Mouse (Mus musculus) kidney, embryonic 16.5 days (tissue): ENCODE data around the gene 1810037I17Rik. TPM values are rescaled to one million over a fixed set of nuclear protein-coding genes. Genes with fewer than 3 reads are reported as not detected.

Experiments
- ATAC-seq: fragments of 200-750 bp; cut with Nextera tagmentation; 2 replicates; pipeline ENCODE4 v1.8.0; 2017; ENCODE audit warnings: moderate TSS enrichment; ENCODE audit not compliant: low FRiP score, low TSS enrichment
- H3K27ac ChIP-seq: fragments of 300-500 bp; sonication (generic); 2 replicates; pipeline ENCODE4 v1.5.1; 2014; ENCODE audit warnings: low read length
- H3K27me3 ChIP-seq: fragments of 300-500 bp; sonication (generic); 2 replicates; pipeline ENCODE4 v1.6.1; 2014; ENCODE audit warnings: low read length, control low read depth, mixed read lengths; ENCODE audit not compliant: insufficient read depth
- H3K36me3 ChIP-seq: fragments of 300-500 bp; sonication (generic); 2 replicates; pipeline ENCODE4 v1.6.1; 2014; ENCODE audit warnings: low read length, control low read depth, mixed read lengths; ENCODE audit not compliant: insufficient read depth
- H3K4me1 ChIP-seq: fragments of 300-500 bp; sonication (generic); 2 replicates; pipeline ENCODE4 v1.6.1; 2014; ENCODE audit warnings: low read length, control low read depth, mixed read lengths; ENCODE audit not compliant: insufficient read depth
- H3K4me2 ChIP-seq: fragments of 300-500 bp; sonication (generic); replicated peaks from 2 replicates; pipeline ENCODE4 v1.6.1; 2014; ENCODE audit warnings: low read depth, low read length
- H3K4me3 ChIP-seq: fragments of 300-500 bp; sonication (generic); 2 replicates; pipeline ENCODE4 v1.5.1; 2014; ENCODE audit warnings: mild to moderate bottlenecking, low read length
- H3K9ac ChIP-seq: fragments of 300-500 bp; sonication (generic); replicated peaks from 2 replicates; pipeline ENCODE4 v1.6.1; 2014; ENCODE audit warnings: low read length
- H3K9me3 ChIP-seq: fragments of 300-500 bp; sonication (generic); 2 replicates; pipeline ENCODE4 v1.6.1; 2016; ENCODE audit warnings: low read length, control low read depth
- WGBS: fragments of 180-500 bp; shearing (Covaris S2); extraction: QIAGEN DNeasy Blood & Tissue Kit; methylation state at CpG from one replicate; pipeline ENCODE4 v1.1.7; 2014; 5-methylcytosine and 5-hydroxymethylcytosine counted together
- polyA plus RNA-seq: library from polyadenylated mRNA; unstranded; fragments of >200 nt; fragmentation: Nextera tagmentation; extraction: Ambion mirVana; gene quantifications from 2 replicates; pipeline ENCODE4 v1.2.1, GENCODE M21; 2015

The 1810037I17Rik gene
- polyA plus RNA-seq, 1 experiment from 2014 or later = 85.2 TPM

- Histone ChIP-seq H3K27ac (no peak overlapping the region), H3K4me3 (no peak overlapping the region), H3K9ac (no peak overlapping the region), H3K9me3 (no peaks in the 10 kb centered on the region), H3K36me3 (0 out of 2 replicates have a peak, but pooled peaks cover 4% of the 10 kb centered on the region), H3K4me2 (no peak overlapping the region), H3K27me3 (no peaks in the 10 kb centered on the region), H3K4me1 (0 out of 2 replicates have a peak, but pooled peaks cover 4% of the 10 kb centered on the region)
- no peak for ATAC-seq
- WGBS = 74% methylated on average over 4 of the region's 4 CpGs
Measured at GRCm38 (mm10) chr3:122975363-122975762, 51.4 kb downstream of the 1810037I17Rik start.

Other genes with a start within 250 kb of the 1810037I17Rik start
- gene Pde5a, start 195.3 kb upstream of the 1810037I17Rik start, polyA plus RNA-seq = 3.5 TPM in 2 replicates
- 0.34 TPM in 1 of 2 replicates, not detected in the other for gene Fabp2, start 29.1 kb upstream of the 1810037I17Rik start, polyA plus RNA-seq
- not detected in 2 replicates for gene Gm10959, start 4.8 kb upstream of the 1810037I17Rik start, polyA plus RNA-seq
- 10.3 and 14.4 TPM in 2 replicates for gene Usp53, start 60.3 kb downstream of the 1810037I17Rik start, polyA plus RNA-seq
- gene Myoz2, start 110.8 kb downstream of the 1810037I17Rik start, polyA plus RNA-seq = 0.99 and 1.3 TPM in 2 replicates